Mouse (Mus musculus) stomach, embryonic 16.5 days (tissue): ENCODE measurements around the gene Rfc2. TPM values are rescaled to one million over a fixed set of nuclear protein-coding genes. Genes with fewer than 3 reads are reported as not detected.

Experiments used
- ATAC-seq: fragments of 200-750 bp; cut with Nextera tagmentation; 2 replicates; pipeline ENCODE4 v1.8.0; 2017; ENCODE audit warnings: moderate number of reproducible peaks, moderate TSS enrichment; ENCODE audit not compliant: insufficient read depth, low FRiP score
- H3K27ac ChIP-seq: fragments of 300-500 bp; sonication (generic); 2 replicates; pipeline ENCODE4 v1.5.1; 2014; ENCODE audit warnings: low read length
- H3K27me3 ChIP-seq: fragments of 300-500 bp; sonication (generic); 2 replicates; pipeline ENCODE4 v1.6.1; 2014; ENCODE audit warnings: low read length, control low read depth, mixed read lengths; ENCODE audit not compliant: control insufficient read depth, insufficient read depth
- H3K36me3 ChIP-seq: fragments of 300-500 bp; sonication (generic); 2 replicates; pipeline ENCODE4 v1.6.1; 2014; ENCODE audit warnings: low read length; ENCODE audit not compliant: control insufficient read depth, insufficient read depth
- H3K4me1 ChIP-seq: fragments of 300-500 bp; sonication (generic); 2 replicates; pipeline ENCODE4 v1.6.1; 2014; ENCODE audit warnings: low read length, control low read depth, mixed read lengths; ENCODE audit not compliant: control insufficient read depth, insufficient read depth
- H3K4me2 ChIP-seq: fragments of 300-500 bp; sonication (generic); 2 replicates; pipeline ENCODE4 v1.6.1; 2014; ENCODE audit warnings: low read depth, low read length, mixed read lengths
- H3K4me3 ChIP-seq: fragments of 300-500 bp; sonication (generic); replicated peaks from 2 replicates; pipeline ENCODE4 v1.5.1; 2014; ENCODE audit warnings: mild to moderate bottlenecking, low read length
- H3K9ac ChIP-seq: fragments of 300-500 bp; sonication (generic); 2 replicates; pipeline ENCODE4 v1.6.1; 2014; ENCODE audit warnings: low read length
- H3K9me3 ChIP-seq: fragments of 300-500 bp; sonication (generic); replicated peaks from 2 replicates; pipeline ENCODE4 v1.6.1; 2016; ENCODE audit warnings: low read length, control low read depth; ENCODE audit not compliant: control insufficient read depth
- WGBS: fragments of 180-500 bp; shearing (Covaris S2); extraction: QIAGEN DNeasy Blood & Tissue Kit; methylation state at CpG from one replicate; pipeline ENCODE4 v1.1.7; 2014; 5-methylcytosine and 5-hydroxymethylcytosine counted together
- polyA plus RNA-seq: library from polyadenylated mRNA; unstranded; fragments of >200 nt; fragmentation: Nextera tagmentation; extraction: Ambion mirVana; gene quantifications from 2 replicates; pipeline ENCODE4 v1.2.1, GENCODE M21; 2015

The Rfc2 gene
- 197 and 214 TPM in 2 replicates for polyA plus RNA-seq

DNA sequence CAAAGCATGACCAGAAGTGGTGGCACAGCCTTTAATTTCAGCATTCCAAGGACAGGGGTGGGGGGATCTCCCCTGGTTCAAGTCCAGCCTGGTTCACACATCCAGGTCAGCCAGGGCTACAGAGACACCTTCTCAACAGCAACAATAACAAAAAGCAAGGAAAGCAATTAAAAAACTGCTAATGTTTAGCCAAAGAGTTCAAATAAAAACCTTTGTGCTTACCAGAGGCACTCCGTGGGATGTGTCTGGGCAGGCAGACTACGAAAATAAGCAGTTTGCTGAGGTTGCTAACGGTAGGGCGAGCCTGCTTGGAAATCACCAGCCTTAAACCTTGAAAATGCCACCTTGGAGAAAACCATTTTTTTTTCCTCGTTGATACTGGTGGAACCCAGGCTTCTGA, at the start of gene Rfc2:
Rfc2 (plus strand) TSS at position 221 of the 400 bp plus-strand sequence.
- Histone ChIP-seq H3K9ac (no peak within 1 kb of the TSS; the same call in 1 of the 2 replicates), H3K9me3 (no peaks in the 10 kb centered on the region), H3K4me3 (no peak within 1 kb of the TSS), H3K36me3 (no peaks in the 10 kb centered on the region), H3K4me1 (peaks cover 11% of the 10 kb centered on the region), H3K4me2 (no peak within 1 kb of the TSS), H3K27me3 (no peaks in the 10 kb centered on the region), H3K27ac (peak within 1 kb of the TSS; percentile 55)
- WGBS = 79% methylated on average over 5 of the region's 5 CpGs
- ATAC-seq = no peak

DNA sequence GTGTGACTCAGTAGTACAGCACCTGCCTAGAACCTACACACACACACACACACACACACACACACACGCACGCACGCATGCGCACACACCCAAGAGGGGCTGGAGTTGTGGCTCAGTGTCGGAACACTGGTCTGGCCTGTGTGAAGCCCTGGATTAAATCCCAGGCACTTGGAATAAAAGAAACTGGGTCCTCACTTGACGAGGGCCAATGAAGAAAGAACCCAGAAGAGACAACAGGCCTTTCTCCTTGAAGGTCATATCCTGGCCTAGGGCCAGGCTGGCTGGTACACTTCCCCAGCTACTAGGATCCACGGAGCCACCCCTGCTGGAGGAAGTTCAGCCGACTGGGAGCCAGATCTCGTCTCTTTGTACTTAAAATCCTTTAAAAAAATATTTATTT, 49.6 kb upstream of the Rfc2 start:
- Histone ChIP-seq H3K36me3 (no peaks in the 10 kb centered on the region; the same call in 1 of the 2 replicates), H3K27ac (no peak overlapping the region), H3K9me3 (no peaks in the 10 kb centered on the region), H3K4me1 (no peaks in the 10 kb centered on the region), H3K9ac (no peak overlapping the region), H3K4me2 (no peak overlapping the region), H3K4me3 (no peak overlapping the region), H3K27me3 (no peaks in the 10 kb centered on the region)
- peak; percentile 29; the same call in 1 of the 2 replicates for ATAC-seq
- 77% methylated on average over 9 of the region's 9 CpGs for WGBS

DNA sequence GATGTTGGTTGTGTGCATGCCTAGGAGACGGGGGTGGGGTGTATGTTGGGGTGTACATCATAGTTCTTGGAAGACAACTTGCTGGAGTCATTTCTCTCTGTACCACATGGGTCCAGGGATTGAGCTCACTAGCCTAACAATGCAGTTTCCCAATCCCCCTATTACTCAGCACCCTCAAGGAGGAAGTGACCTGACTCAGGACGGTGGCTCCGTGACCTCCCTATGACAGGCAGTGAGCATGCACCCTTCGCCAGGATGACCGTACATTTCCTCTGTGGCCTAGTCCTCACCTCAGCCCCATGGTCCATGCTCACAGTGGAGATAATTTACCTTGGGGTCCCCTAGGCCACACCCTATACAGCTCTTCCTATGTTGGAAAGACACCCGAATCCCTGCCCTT, 48.7 kb upstream of the Rfc2 start:
- 90% methylated on average over 6 of the region's 6 CpGs for WGBS

DNA sequence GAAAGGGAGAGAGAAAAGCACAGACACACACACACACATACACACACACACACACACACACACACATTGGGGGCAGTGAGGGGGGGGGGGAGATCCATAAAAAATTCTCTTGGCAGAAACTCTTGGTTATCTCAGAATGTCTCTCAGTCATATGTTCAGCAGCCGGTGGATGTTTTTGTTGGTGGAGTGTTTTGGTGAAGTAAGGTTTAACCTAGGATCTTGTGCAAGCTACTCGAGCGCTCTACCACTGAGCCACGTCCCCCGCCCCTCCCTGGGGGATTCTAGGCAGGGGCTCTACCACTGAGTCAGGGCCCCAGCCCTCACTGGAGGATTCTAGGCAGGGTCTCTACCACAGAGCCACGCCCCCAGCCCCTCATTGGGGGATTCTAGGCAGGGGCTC, 45.1 kb upstream of the Rfc2 start:
- H3K27ac ChIP-seq = no peak overlapping the region
- no peaks in the 10 kb centered on the region; the same call in 1 of the 2 replicates for H3K36me3 ChIP-seq
- no peak overlapping the region for H3K4me2 ChIP-seq
- ATAC-seq = no peak
- H3K27me3 ChIP-seq = no peaks in the 10 kb centered on the region
- WGBS = 70% methylated on average over 6 of the region's 6 CpGs
- H3K4me3 ChIP-seq = no peak overlapping the region
- H3K9me3 ChIP-seq = no peaks in the 10 kb centered on the region
- no peak overlapping the region for H3K9ac ChIP-seq
- H3K4me1 ChIP-seq = peaks cover 16% of the 10 kb centered on the region

More for the DNA sequence above, 48.7 kb upstream of the Rfc2 start:
- ATAC-seq = no peak
- Histone ChIP-seq H3K9me3 (no peaks in the 10 kb centered on the region), H3K4me2 (no peak overlapping the region), H3K27me3 (no peaks in the 10 kb centered on the region), H3K9ac (no peak overlapping the region), H3K36me3 (no peaks in the 10 kb centered on the region; the same call in 1 of the 2 replicates), H3K4me3 (no peak overlapping the region), H3K27ac (no peak overlapping the region), H3K4me1 (no peaks in the 10 kb centered on the region)

DNA sequence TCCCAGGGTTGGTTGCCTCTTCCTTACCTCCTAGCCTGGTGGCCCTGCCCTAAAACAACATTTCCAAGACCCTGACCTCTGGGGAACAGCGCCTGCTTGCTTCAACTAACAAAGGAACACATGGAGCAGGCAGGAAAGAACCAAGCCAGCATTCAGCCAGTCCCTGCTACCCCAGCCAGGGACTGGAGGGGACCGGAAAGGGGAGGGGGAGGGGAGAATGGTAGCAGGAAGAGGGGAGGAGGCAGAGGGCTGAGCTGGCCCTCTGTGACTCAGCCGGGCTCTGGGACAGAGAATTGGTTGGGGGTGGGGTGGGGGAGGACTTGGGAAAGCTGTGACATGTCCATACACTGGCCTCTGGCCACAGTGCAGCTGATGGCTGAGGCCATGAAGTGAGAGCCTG, 41.3 kb upstream of the Rfc2 start:
- no peak overlapping the region for H3K4me3 ChIP-seq
- ATAC-seq = peak; percentile 81
- no peaks in the 10 kb centered on the region for H3K27me3 ChIP-seq
- 16% methylated on average over 3 of the region's 3 CpGs for WGBS
- peak overlapping the region; percentile 78 for H3K27ac ChIP-seq
- H3K36me3 ChIP-seq = no peaks in the 10 kb centered on the region
- H3K4me2 ChIP-seq = no peak overlapping the region
- H3K4me1 ChIP-seq = peaks cover 25% of the 10 kb centered on the region
- H3K9me3 ChIP-seq = no peaks in the 10 kb centered on the region
- 0 out of 2 replicates have a peak overlapping the region, but pooled peaks have one; percentile 8 for H3K9ac ChIP-seq

DNA sequence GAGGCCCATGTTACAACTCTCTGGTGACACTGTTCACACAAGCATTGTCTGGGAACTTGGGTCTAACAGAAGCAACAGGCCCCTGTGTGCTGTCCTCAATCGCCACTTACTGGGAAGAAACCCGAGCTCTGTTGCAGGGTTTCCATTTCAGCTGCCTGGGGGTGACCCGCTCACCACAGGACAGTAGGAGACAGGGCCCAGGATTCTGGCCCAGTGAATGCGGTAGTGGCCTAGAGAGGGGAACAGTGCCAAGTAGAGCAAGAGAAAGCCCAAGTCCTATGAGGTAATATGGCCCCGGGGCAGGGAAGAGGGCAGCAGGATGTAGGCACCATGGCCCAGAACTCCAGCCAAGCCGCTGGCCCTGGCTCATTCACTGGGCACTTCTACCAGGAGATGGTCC, 40.3 kb upstream of the Rfc2 start:
- no peak overlapping the region for H3K9ac ChIP-seq
- no peaks in the 10 kb centered on the region for H3K9me3 ChIP-seq
- no peaks in the 10 kb centered on the region for H3K36me3 ChIP-seq
- peaks cover 25% of the 10 kb centered on the region for H3K4me1 ChIP-seq
- no peaks in the 10 kb centered on the region for H3K27me3 ChIP-seq
- WGBS = 80% methylated on average over 6 of the region's 6 CpGs
- peak overlapping the region; percentile 78 for H3K27ac ChIP-seq
- H3K4me3 ChIP-seq = no peak overlapping the region
- H3K4me2 ChIP-seq = no peak overlapping the region
- no peak for ATAC-seq

DNA sequence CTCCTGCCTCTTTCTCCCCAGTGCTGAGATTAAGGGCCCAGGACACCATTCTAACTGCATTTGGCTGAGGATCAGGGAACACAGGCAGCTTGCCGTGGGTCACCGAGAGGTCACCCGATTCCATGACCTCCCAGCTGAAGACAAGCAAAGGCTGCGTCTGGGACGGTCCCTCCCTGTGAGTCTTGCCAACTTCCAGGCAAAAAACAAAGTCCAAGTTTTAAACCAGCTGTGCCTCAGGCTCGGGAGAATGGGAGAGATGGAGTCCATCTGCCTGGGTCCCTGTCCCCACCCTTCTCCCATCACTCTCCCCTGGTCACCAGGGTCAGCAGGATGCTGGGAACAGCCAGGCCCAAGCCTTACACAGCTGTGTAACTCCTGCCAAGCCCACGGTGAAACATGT, 39.5 kb upstream of the Rfc2 start:
- Histone ChIP-seq H3K4me2 (no peak overlapping the region), H3K4me3 (no peak overlapping the region), H3K9me3 (no peaks in the 10 kb centered on the region), H3K36me3 (no peaks in the 10 kb centered on the region), H3K9ac (no peak overlapping the region), H3K27me3 (no peaks in the 10 kb centered on the region), H3K27ac (peak overlapping the region; percentile 78), H3K4me1 (peaks cover 25% of the 10 kb centered on the region)
- ATAC-seq = peak; percentile 52
- WGBS = 28% methylated on average over 7 of the region's 7 CpGs

DNA sequence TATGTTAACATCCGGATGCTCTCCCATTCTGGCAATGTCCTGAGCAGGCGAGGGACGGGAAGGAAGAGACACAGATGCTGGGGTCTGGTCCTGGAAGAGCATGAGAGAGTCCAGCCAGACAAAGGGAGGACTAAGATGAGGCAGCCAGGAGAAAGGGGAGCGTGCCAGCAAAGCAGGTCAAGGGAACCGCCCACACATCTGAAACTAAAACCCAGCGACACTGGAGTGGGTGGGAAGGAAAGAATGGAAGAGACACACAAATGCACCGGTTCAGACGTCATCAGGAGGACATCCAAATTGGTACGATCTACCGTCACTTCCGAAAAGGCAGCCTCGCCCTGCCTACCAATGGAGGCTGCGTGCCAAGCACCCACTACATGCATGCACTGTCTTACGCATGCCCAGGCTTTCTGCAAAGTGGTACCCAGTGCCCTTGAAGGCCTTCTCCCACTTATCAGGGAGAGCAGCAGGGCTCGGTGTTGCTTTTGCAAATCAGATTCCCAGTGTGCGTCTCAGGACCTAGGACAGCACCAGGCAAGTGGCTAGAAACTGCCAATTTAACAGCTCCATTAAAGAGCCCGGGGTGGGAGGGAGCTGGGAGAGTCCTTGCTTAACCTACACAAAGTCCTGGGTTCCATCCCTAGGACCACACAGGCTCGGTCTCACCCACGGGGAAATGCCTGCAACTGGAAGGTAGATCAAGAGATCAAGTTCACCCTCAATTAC, 36.5 kb upstream of the Rfc2 start:
- 67% methylated on average over 19 of the region's 19 CpGs for WGBS
- Histone ChIP-seq H3K9me3 (no peaks in the 10 kb centered on the region), H3K4me2 (no peak overlapping the region), H3K36me3 (no peaks in the 10 kb centered on the region), H3K27ac (no peak overlapping the region), H3K27me3 (no peaks in the 10 kb centered on the region), H3K9ac (no peak overlapping the region), H3K4me1 (peaks cover 27% of the 10 kb centered on the region), H3K4me3 (no peak overlapping the region)
- no peak for ATAC-seq

DNA sequence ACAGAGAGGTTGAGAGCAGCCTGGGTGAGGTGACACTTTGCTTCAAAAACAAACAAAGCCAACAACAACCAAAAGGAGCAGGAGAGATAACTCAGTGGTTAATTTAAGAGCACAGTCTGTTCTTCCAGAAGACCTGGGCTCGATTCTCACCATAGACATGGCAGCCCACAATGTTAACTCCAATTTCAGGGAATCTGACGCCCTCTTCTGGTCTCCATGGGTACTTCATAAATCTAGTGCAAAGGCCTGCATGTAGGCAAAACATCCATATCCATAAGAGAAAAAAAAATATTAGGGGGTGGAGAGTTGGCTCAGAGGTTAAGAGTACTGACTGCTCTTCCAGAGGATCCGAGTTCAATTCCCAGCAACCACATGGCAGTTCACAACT, 35.9 kb upstream of the Rfc2 start:
- H3K4me1 ChIP-seq = peaks cover 21% of the 10 kb centered on the region
- no peaks in the 10 kb centered on the region for H3K36me3 ChIP-seq
- H3K4me3 ChIP-seq = no peak overlapping the region
- no peak overlapping the region for H3K27ac ChIP-seq
- no peaks in the 10 kb centered on the region for H3K27me3 ChIP-seq
- WGBS = 50% methylated on average over 3 of the region's 3 CpGs
- no peak overlapping the region for H3K9ac ChIP-seq
- no peaks in the 10 kb centered on the region for H3K9me3 ChIP-seq
- H3K4me2 ChIP-seq = no peak overlapping the region
- no peak for ATAC-seq
